Mouse (Mus musculus): Measurements from ENCODE around the gene Cct2. TPM values are rescaled to one million over a fixed set of nuclear protein-coding genes. Genes with fewer than 3 reads are reported as not detected.

Gene Cct2
- 173 TPM for polyA plus RNA-seq (2015; fragmentation: Illumina TruSeq; extraction: RNeasy Lipid Tissue Mini Kit (QIAGEN cat#74804); ENCODE audit: low read depth, low replicate concordance)

GRCm38 (mm10) chr10:117063254-117064021 is at the start of gene Cct2:
Gene Cct2, minus strand, starts transcription at chr10:117063814.

DNA sequence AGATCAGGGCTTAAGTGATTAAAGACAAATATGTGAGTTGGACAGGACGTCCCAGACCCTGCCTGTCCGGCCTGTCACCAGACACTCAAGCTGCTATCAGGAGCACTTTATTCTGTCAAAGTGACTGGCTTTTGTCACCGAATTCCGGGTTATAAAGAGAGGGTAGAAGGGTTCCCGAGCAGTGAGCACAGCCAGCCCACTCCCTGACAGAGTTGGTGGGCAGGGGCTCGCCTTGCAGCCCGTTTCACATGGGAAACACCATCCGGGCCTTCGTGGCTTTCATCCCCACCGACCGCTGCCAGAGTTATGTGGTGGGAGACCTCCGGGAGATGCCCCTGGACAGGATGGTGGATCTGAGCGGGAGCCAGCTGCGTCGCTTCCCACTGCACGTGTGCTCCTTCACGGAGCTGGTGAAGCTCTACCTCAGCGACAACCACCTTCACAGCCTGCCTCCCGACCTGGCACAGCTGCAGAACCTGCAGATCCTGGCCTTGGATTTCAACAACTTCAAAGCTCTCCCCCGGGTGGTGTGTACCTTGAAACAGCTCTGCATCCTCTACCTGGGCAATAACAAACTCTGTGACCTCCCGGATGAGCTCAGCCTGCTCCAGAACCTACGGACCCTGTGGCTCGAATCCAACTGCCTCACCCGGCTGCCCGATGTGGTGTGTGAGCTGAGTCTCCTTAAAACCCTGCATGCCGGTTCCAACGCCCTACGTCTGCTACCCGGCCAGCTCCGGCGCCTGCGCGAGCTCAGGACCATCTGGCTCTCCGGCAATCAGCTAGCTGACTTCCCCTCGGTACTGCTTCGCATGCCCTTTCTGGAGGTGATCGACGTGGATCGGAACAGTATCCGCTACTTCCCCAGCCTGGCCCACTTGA is 18.2 kb downstream of the Cct2 start, which contains the start of gene Lrrc10:
Gene Lrrc10, plus strand, starts transcription at position 167 of the 882 bp plus-strand sequence.

Other genes with a start within 250 kb of the Cct2 start
- gene Myrfl, start 166.9 kb downstream of the Cct2 start, polyA plus RNA-seq (2015; fragmentation: Illumina TruSeq; extraction: RNeasy Lipid Tissue Mini Kit (QIAGEN cat#74804); ENCODE audit: low read depth, low replicate concordance): 0.13 TPM
- 43.6 TPM for gene Rab3ip, start 113.0 kb downstream of the Cct2 start, polyA plus RNA-seq (2015; fragmentation: Illumina TruSeq; extraction: RNeasy Lipid Tissue Mini Kit (QIAGEN cat#74804); ENCODE audit: low read depth, low replicate concordance)
- gene Gm10271, start 91.2 kb downstream of the Cct2 start, polyA plus RNA-seq (2015; fragmentation: Illumina TruSeq; extraction: RNeasy Lipid Tissue Mini Kit (QIAGEN cat#74804); ENCODE audit: low read depth, low replicate concordance): not detected
- gene Best3, start 77.5 kb downstream of the Cct2 start, polyA plus RNA-seq (2015; fragmentation: Illumina TruSeq; extraction: RNeasy Lipid Tissue Mini Kit (QIAGEN cat#74804); ENCODE audit: low read depth, low replicate concordance): 0.27 TPM
- not detected for gene Lrrc10, start 18.5 kb downstream of the Cct2 start, polyA plus RNA-seq (2015; fragmentation: Illumina TruSeq; extraction: RNeasy Lipid Tissue Mini Kit (QIAGEN cat#74804); ENCODE audit: low read depth, low replicate concordance)
- 24.1 TPM for gene Frs2, start 84.7 kb upstream of the Cct2 start, polyA plus RNA-seq (2015; fragmentation: Illumina TruSeq; extraction: RNeasy Lipid Tissue Mini Kit (QIAGEN cat#74804); ENCODE audit: low read depth, low replicate concordance)
- 58.9 TPM for gene Yeats4, start 160.7 kb upstream of the Cct2 start, polyA plus RNA-seq (2015; fragmentation: Illumina TruSeq; extraction: RNeasy Lipid Tissue Mini Kit (QIAGEN cat#74804); ENCODE audit: low read depth, low replicate concordance)
- not detected for gene 9530003J23Rik, start 174.9 kb upstream of the Cct2 start, polyA plus RNA-seq (2015; fragmentation: Illumina TruSeq; extraction: RNeasy Lipid Tissue Mini Kit (QIAGEN cat#74804); ENCODE audit: low read depth, low replicate concordance)
- gene Lyz2, start 218.5 kb upstream of the Cct2 start, polyA plus RNA-seq (2015; fragmentation: Illumina TruSeq; extraction: RNeasy Lipid Tissue Mini Kit (QIAGEN cat#74804); ENCODE audit: low read depth, low replicate concordance): 24.1 TPM
- gene Lyz1, start 229.1 kb upstream of the Cct2 start, polyA plus RNA-seq (2015; fragmentation: Illumina TruSeq; extraction: RNeasy Lipid Tissue Mini Kit (QIAGEN cat#74804); ENCODE audit: low read depth, low replicate concordance): not detected

Measured in brain, adult 10 weeks (tissue).